Mouse (Mus musculus) embryonic facial prominence, embryonic 12.5 days (tissue): Measurements from ENCODE around the gene Gab1. TPM values are rescaled to one million over a fixed set of nuclear protein-coding genes. Genes with fewer than 3 reads are reported as not detected.

Experiments used
- ATAC-seq: fragments of 200-750 bp; cut with Nextera tagmentation; 2 replicates; pipeline ENCODE4 v1.8.0; 2017; ENCODE audit not compliant: insufficient number of reproducible peaks, insufficient read depth, low FRiP score, low TSS enrichment
- H3K27ac ChIP-seq: fragments of 300-500 bp; sonication (generic); 2 replicates; pipeline ENCODE4 v1.5.1; 2016; ENCODE audit warnings: mild to moderate bottlenecking
- H3K27me3 ChIP-seq: fragments of 300-500 bp; sonication (generic); 2 replicates; pipeline ENCODE4 v1.6.1; 2016; ENCODE audit warnings: mild to moderate bottlenecking, moderate library complexity
- H3K36me3 ChIP-seq: fragments of 300-500 bp; sonication (generic); 2 replicates; pipeline ENCODE4 v1.6.1; 2016; ENCODE audit warnings: mild to moderate bottlenecking
- H3K4me1 ChIP-seq: fragments of 300-500 bp; sonication (generic); 2 replicates; pipeline ENCODE4 v1.6.1; 2016
- H3K4me2 ChIP-seq: fragments of 300-500 bp; sonication (generic); replicated peaks from 2 replicates; pipeline ENCODE4 v1.6.1; 2016; ENCODE audit warnings: mild to moderate bottlenecking, moderate library complexity
- H3K4me3 ChIP-seq: fragments of 300-500 bp; sonication (generic); 2 replicates; pipeline ENCODE4 v1.5.1; 2016; ENCODE audit warnings: mild to moderate bottlenecking
- H3K9ac ChIP-seq: fragments of 300-500 bp; sonication (generic); 2 replicates; pipeline ENCODE4 v1.6.1; 2016; ENCODE audit warnings: mild to moderate bottlenecking, moderate library complexity
- H3K9me3 ChIP-seq: fragments of 300-500 bp; sonication (generic); 2 replicates; pipeline ENCODE4 v1.6.1; 2016; ENCODE audit warnings: mild to moderate bottlenecking, moderate library complexity
- WGBS: fragments of 180-500 bp; shearing (Covaris S2); methylation state at CpG from one replicate; pipeline ENCODE4 v1.1.7; 2016; 5-methylcytosine and 5-hydroxymethylcytosine counted together
- polyA plus RNA-seq: library from polyadenylated mRNA; unstranded; fragments of >200 nt; fragmentation: Nextera tagmentation; extraction: Ambion mirVana; gene quantifications from 2 replicates; pipeline ENCODE4 v1.2.1, GENCODE M21; 2016

Gab1 gene
- polyA plus RNA-seq, 1 experiment from 2014 or later: 26.9 TPM

GRCm38 (mm10) chr8:80818978-80819377, 61.3 kb downstream of the Gab1 start:
- no peak overlapping the region for H3K4me2 ChIP-seq
- no peaks in the 10 kb centered on the region for H3K36me3 ChIP-seq
- H3K9me3 ChIP-seq: no peaks in the 10 kb centered on the region
- no peak overlapping the region for H3K4me3 ChIP-seq
- WGBS: 81% methylated on average over 6 of the region's 6 CpGs
- H3K27me3 ChIP-seq: no peaks in the 10 kb centered on the region
- H3K27ac ChIP-seq: no peak overlapping the region
- peaks cover 27% of the 10 kb centered on the region for H3K4me1 ChIP-seq
- no peak for ATAC-seq
- H3K9ac ChIP-seq: no peak overlapping the region

- WGBS: 85% methylated on average over 2 of the region's 2 CpGs
- H3K4me1 ChIP-seq: peaks cover 31% of the 10 kb centered on the region
- H3K27ac ChIP-seq: no peak overlapping the region
- H3K36me3 ChIP-seq: no peaks in the 10 kb centered on the region
- ATAC-seq: no peak
- H3K4me3 ChIP-seq: no peak overlapping the region
- H3K9me3 ChIP-seq: no peaks in the 10 kb centered on the region
- no peak overlapping the region for H3K4me2 ChIP-seq
- no peaks in the 10 kb centered on the region for H3K27me3 ChIP-seq
- no peak overlapping the region for H3K9ac ChIP-seq
Observed at GRCm38 (mm10) chr8:80817065-80817464, 63.3 kb downstream of the Gab1 start.

- Histone ChIP-seq H3K36me3 (no peaks in the 10 kb centered on the region), H3K4me1 (peaks cover 23% of the 10 kb centered on the region), H3K27me3 (no peaks in the 10 kb centered on the region), H3K4me2 (no peak overlapping the region), H3K4me3 (no peak overlapping the region), H3K27ac (no peak overlapping the region), H3K9me3 (no peaks in the 10 kb centered on the region), H3K9ac (no peak overlapping the region)
- ATAC-seq: no peak
- WGBS: 76% methylated on average over 6 of the region's 6 CpGs
Observed at GRCm38 (mm10) chr8:80815179-80815578, 65.1 kb downstream of the Gab1 start.

- no peak overlapping the region for H3K27ac ChIP-seq
Observed at GRCm38 (mm10) chr8:80814087-80814791, 66.1 kb downstream of the Gab1 start.

GRCm38 (mm10) chr8:80813439-80813838, 66.9 kb downstream of the Gab1 start:
- Histone ChIP-seq H3K36me3 (no peaks in the 10 kb centered on the region), H3K27ac (no peak overlapping the region), H3K4me2 (no peak overlapping the region), H3K4me1 (peaks cover 23% of the 10 kb centered on the region), H3K27me3 (no peaks in the 10 kb centered on the region), H3K9me3 (no peaks in the 10 kb centered on the region), H3K9ac (no peak overlapping the region), H3K4me3 (no peak overlapping the region)
- WGBS: 80% methylated on average over 5 of the region's 5 CpGs
- no peak for ATAC-seq

More at GRCm38 (mm10) chr8:80814087-80814791, 66.1 kb downstream of the Gab1 start:
- no peak overlapping the region for H3K4me2 ChIP-seq
- no peaks in the 10 kb centered on the region for H3K9me3 ChIP-seq
- no peaks in the 10 kb centered on the region for H3K36me3 ChIP-seq
- peaks cover 23% of the 10 kb centered on the region for H3K4me1 ChIP-seq
- 0 out of 2 replicates have a peak, but pooled peaks have one; percentile 29 for ATAC-seq
- 44% methylated on average over 13 of the region's 13 CpGs for WGBS
- no peak overlapping the region for H3K9ac ChIP-seq
- H3K4me3 ChIP-seq: no peak overlapping the region
- H3K27me3 ChIP-seq: no peaks in the 10 kb centered on the region

DNA sequence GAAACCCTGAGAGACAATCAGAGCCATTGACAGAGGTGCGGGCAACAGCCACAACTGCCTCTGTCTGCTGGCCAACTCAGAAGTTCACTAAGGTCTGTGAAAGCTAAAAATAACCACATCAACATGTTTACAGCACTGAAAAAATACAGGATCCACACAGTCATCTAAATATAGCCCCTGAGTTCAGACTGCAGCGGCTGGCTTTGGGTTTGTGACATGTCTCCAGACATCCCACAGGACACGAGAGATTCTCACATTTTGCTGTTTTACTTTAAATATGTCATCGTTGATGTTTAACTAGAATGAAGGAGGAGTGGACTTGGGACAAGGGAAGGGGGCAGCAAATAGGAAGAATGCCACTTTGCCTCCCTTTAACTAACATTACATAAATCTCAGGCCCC, 68.7 kb downstream of the Gab1 start:
- no peak overlapping the region for H3K4me3 ChIP-seq
- H3K4me1 ChIP-seq: peaks cover 31% of the 10 kb centered on the region
- H3K27ac ChIP-seq: 0 out of 2 replicates have a peak overlapping the region, but pooled peaks have one; percentile 30
- H3K9ac ChIP-seq: no peak overlapping the region
- WGBS: 63% methylated on average over 4 of the region's 4 CpGs
- H3K9me3 ChIP-seq: no peaks in the 10 kb centered on the region
- H3K4me2 ChIP-seq: no peak overlapping the region
- no peak for ATAC-seq
- no peaks in the 10 kb centered on the region for H3K27me3 ChIP-seq
- no peaks in the 10 kb centered on the region for H3K36me3 ChIP-seq

DNA sequence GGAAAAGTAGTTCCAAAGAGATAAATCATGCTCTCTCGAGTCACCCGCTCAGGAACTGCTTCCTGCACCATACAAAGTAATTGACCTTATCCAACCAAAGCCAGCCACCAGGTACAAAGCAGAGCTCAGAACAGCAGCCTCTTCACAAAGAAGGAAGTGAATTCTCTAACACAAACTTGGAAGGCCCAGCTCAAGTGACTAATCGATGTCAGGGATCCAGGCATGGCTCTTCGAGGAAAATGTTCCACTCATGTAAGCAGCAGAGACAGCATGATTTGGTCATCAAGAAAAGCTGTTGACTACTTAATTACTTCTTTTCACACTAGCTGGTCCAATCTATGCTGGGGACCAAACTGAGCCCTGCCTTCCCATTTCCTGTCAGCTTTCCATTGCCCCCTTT, 69.4 kb downstream of the Gab1 start:
- Histone ChIP-seq H3K4me3 (no peak overlapping the region), H3K36me3 (no peaks in the 10 kb centered on the region), H3K9me3 (no peaks in the 10 kb centered on the region), H3K27ac (0 out of 2 replicates have a peak overlapping the region, but pooled peaks have one; percentile 30), H3K4me2 (no peak overlapping the region), H3K27me3 (no peaks in the 10 kb centered on the region), H3K9ac (no peak overlapping the region), H3K4me1 (peaks cover 31% of the 10 kb centered on the region)
- ATAC-seq: no peak
- 52% methylated on average over 4 of the region's 4 CpGs for WGBS

GRCm38 (mm10) chr8:80810442-80810841, 69.9 kb downstream of the Gab1 start:
- no peak overlapping the region for H3K9ac ChIP-seq
- no peak for ATAC-seq
- no peak overlapping the region for H3K4me3 ChIP-seq
- H3K36me3 ChIP-seq: no peaks in the 10 kb centered on the region
- H3K27me3 ChIP-seq: no peaks in the 10 kb centered on the region
- peaks cover 31% of the 10 kb centered on the region for H3K4me1 ChIP-seq
- 86% methylated on average over 5 of the region's 5 CpGs for WGBS
- H3K9me3 ChIP-seq: no peaks in the 10 kb centered on the region
- no peak overlapping the region for H3K4me2 ChIP-seq
- no peak overlapping the region for H3K27ac ChIP-seq

- Histone ChIP-seq H3K27ac (peak overlapping the region; percentile 48), H3K4me2 (peak overlapping the region; percentile 3; the same call in 1 of the 2 replicates), H3K36me3 (no peaks in the 10 kb centered on the region), H3K4me1 (peaks cover 17% of the 10 kb centered on the region), H3K4me3 (no peak overlapping the region), H3K27me3 (no peaks in the 10 kb centered on the region), H3K9ac (no peak overlapping the region), H3K9me3 (no peaks in the 10 kb centered on the region)
- 19% methylated on average over 13 of the region's 13 CpGs for WGBS
- no peak for ATAC-seq
Observed at GRCm38 (mm10) chr8:80807807-80808505, 72.4 kb downstream of the Gab1 start.

- Histone ChIP-seq H3K4me2 (no peak overlapping the region), H3K9me3 (no peaks in the 10 kb centered on the region), H3K27ac (no peak overlapping the region), H3K27me3 (no peaks in the 10 kb centered on the region), H3K9ac (no peak overlapping the region), H3K4me3 (no peak overlapping the region), H3K36me3 (no peaks in the 10 kb centered on the region), H3K4me1 (peaks cover 12% of the 10 kb centered on the region)
- no peak for ATAC-seq
- WGBS: 26% methylated on average over 4 of the region's 4 CpGs
Observed at GRCm38 (mm10) chr8:80804066-80804619, 76.2 kb downstream of the Gab1 start.

DNA sequence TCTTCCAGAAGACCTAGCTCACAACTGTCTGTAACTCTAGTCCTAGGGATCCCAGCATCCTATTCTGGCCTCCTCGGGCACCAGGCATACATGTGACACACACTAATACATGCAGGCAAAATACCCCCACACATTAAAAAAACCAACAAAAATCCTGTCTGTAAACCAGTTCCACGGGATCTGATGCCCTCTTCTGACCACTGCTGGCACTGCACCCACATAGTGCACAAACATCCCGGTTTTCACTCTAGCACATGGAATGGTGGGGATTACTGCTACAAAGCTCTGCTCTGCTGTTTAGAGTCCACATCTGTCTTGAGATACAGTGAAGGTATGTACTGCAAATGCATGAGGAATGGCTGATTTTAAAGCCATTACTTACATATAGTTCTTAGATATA, 81.5 kb downstream of the Gab1 start:
- H3K36me3 ChIP-seq: 0 out of 2 replicates have a peak, but pooled peaks cover 3% of the 10 kb centered on the region
- ATAC-seq: no peak
- no peak overlapping the region for H3K27ac ChIP-seq
- no peaks in the 10 kb centered on the region for H3K9me3 ChIP-seq
- no peaks in the 10 kb centered on the region for H3K27me3 ChIP-seq
- WGBS: 96% methylated on average over 3 of the region's 3 CpGs
- H3K4me2 ChIP-seq: no peak overlapping the region
- H3K4me3 ChIP-seq: no peak overlapping the region
- H3K9ac ChIP-seq: no peak overlapping the region
- no peaks in the 10 kb centered on the region; the same call in 1 of the 2 replicates for H3K4me1 ChIP-seq
